Comparison of ENCODE assay signal across 14 mouse cellular contexts in the genomic region with DNA sequence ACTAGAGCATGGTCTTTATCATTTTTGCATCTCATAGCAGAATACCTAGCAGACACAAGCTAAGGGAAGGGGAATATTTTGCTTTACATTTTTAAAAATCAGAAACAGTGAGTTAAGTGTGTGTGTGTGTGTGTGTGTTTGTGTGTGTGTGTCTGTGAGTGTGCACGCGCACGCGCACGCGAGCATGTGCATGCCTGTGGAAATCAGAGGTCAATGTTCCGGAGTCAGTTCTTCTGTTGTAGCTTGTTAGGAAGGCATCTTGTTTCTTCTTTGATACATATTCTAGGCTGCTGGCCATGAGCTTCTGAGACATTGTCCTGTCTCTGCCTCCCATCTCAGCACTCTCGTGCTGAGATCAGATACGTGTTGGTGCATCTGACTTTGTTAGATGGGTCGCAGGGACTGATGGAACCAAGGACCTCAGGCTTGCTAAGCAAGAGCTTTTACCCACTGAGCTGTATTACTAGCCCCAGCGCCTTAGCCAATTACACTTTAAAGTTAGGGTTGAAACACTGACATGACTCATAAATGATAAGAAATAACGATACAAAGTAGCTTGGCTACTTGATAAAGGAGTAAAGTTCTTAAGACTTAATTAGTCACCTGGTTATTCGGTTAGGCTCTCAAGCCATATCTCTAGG.
"Had no signal": no experiment of that assay in that cellular context is flagged by ENCODE, and none has a peak within 500 bp of the region (broad histone marks: within the 10 kb centered on the region; RNA-seq: fewer than 3 reads in every experiment).

No protein-coding gene starts in this region.

- ATAC-seq: midbrain, embryonic 16.5 days had no signal

- DNase-seq: kidney, adult 2 months; kidney, postnatal 14 days; left cerebral cortex, postnatal 4 days; retina, postnatal 1 day; right cerebral cortex, postnatal 4 days; thymus, adult 18-20 months; thymus, postnatal 14 days had no signal

- H3K27ac ChIP-seq: kidney, embryonic 15.5 days; limb, embryonic 13.5 days; liver, embryonic 14.5 days; midbrain, embryonic 10.5 days; neural tube, embryonic 13.5 days; stomach, embryonic 15.5 days had no signal

- H3K9me3 ChIP-seq: kidney, embryonic 15.5 days; limb, embryonic 13.5 days; midbrain, embryonic 10.5 days; neural tube, embryonic 13.5 days; stomach, embryonic 15.5 days had no signal

- H3K36me3 ChIP-seq: kidney, embryonic 15.5 days; limb, embryonic 13.5 days; midbrain, embryonic 10.5 days; neural tube, embryonic 13.5 days; stomach, embryonic 15.5 days had no signal

- H3K4me1 ChIP-seq: kidney, embryonic 15.5 days; limb, embryonic 13.5 days; midbrain, embryonic 10.5 days; neural tube, embryonic 13.5 days; stomach, embryonic 15.5 days had no signal

- H3K4me2 ChIP-seq: kidney, embryonic 15.5 days; limb, embryonic 13.5 days; neural tube, embryonic 13.5 days; stomach, embryonic 15.5 days had no signal

- H3K27me3 ChIP-seq: kidney, embryonic 15.5 days; limb, embryonic 13.5 days; neural tube, embryonic 13.5 days; stomach, embryonic 15.5 days had no signal

- H3K4me3 ChIP-seq: kidney, embryonic 15.5 days; limb, embryonic 13.5 days; midbrain, embryonic 10.5 days; neural tube, embryonic 13.5 days; stomach, embryonic 15.5 days had no signal

- H3K9ac ChIP-seq: kidney, embryonic 15.5 days; limb, embryonic 13.5 days; liver, embryonic 14.5 days; neural tube, embryonic 13.5 days; stomach, embryonic 15.5 days had no signal
